Mouse (Mus musculus) frontal cortex, postnatal 36 days (tissue): ENCODE results near the gene Gm13278.
"Not testable (repeated sequence)": the region's sequence is repeated elsewhere in the genome, so short reads cannot be mapped to it uniquely, and the experiment has no call there.

Experiments
- DNase-seq, 2 experiments: peaks; one replicate each; pipeline ENCODE4 v3.0.0; 2022; ENCODE audit warnings: low spot score in 2 of 2

Gene Gm13278

GRCm38 (mm10) chr4:88793936-88794675, 2.8 kb downstream of the Gm13278 start, which contains the start of gene Gm13275:
Gm13275 (plus strand) TSS chr4:88794487.
- DNase-seq = peak; percentile 68 to 78

GRCm38 (mm10) chr4:88797097-88797496, 5.7 kb downstream of the Gm13278 start, which contains the start of gene Gm13279:
Gm13279 (plus strand) TSS chr4:88797397.
- not testable (repeated sequence) for DNase-seq

- DNase-seq = not testable (repeated sequence)
Measured at GRCm38 (mm10) chr4:88799365-88799764, 8.0 kb downstream of the Gm13278 start, which contains the start of gene Gm13285. Gm13285 (plus strand) TSS chr4:88799665.

- not testable (repeated sequence) for DNase-seq
Measured at GRCm38 (mm10) chr4:88802954-88803353, 11.6 kb downstream of the Gm13278 start, which contains the start of gene Gm13287. Gm13287 (plus strand) TSS chr4:88803254.

GRCm38 (mm10) chr4:88805231-88805630, 13.9 kb downstream of the Gm13278 start, which contains the start of gene Gm13288:
Gm13288 (plus strand) TSS chr4:88805531.
- not testable (repeated sequence) for DNase-seq

- DNase-seq = peak; percentile 1 to 2
Measured at GRCm38 (mm10) chr4:88805761-88806160, 14.4 kb downstream of the Gm13278 start.

- no peak for DNase-seq
Measured at GRCm38 (mm10) chr4:88815928-88816327, 24.6 kb downstream of the Gm13278 start, which contains the start of gene Ifna7. Ifna7 (plus strand) TSS chr4:88816228.

GRCm38 (mm10) chr4:88819659-88820058, 28.3 kb downstream of the Gm13278 start, which contains the start of gene Ifna11:
Ifna11 (plus strand) TSS chr4:88819959.
- no peak for DNase-seq

- DNase-seq = peak in 1 of 2 experiments; percentile 11
Measured at GRCm38 (mm10) chr4:88822995-88823394, 31.6 kb downstream of the Gm13278 start.

- not testable (repeated sequence) for DNase-seq
Measured at GRCm38 (mm10) chr4:88827116-88827515, 35.8 kb downstream of the Gm13278 start, which contains the start of gene Ifna6. Ifna6 (plus strand) TSS chr4:88827416.

- peak; percentile 31 to 38 for DNase-seq
Measured at GRCm38 (mm10) chr4:88830523-88830922, 39.2 kb downstream of the Gm13278 start.

- not testable (repeated sequence) for DNase-seq
Measured at GRCm38 (mm10) chr4:88835225-88835624, 43.9 kb downstream of the Gm13278 start, which contains the start of gene Ifna5. Ifna5 (plus strand) TSS chr4:88835525.

GRCm38 (mm10) chr4:88838828-88839227, 47.5 kb downstream of the Gm13278 start:
- peak in 1 of 2 experiments; percentile 7 for DNase-seq

GRCm38 (mm10) chr4:88840058-88840457, 48.7 kb downstream of the Gm13278 start:
- no peak for DNase-seq

- DNase-seq = no peak
Measured at GRCm38 (mm10) chr4:88841438-88841911, 50.1 kb downstream of the Gm13278 start, which contains the start of gene Ifna4. Ifna4 (plus strand) TSS chr4:88841861.
